Mouse (Mus musculus): Measurements from ENCODE around the gene Avpi1. TPM values are rescaled to one million over a fixed set of nuclear protein-coding genes. Genes with fewer than 3 reads are reported as not detected.
A peak's percentile ranks its signal among the peaks of the same experiment; 100 is the strongest.

Avpi1 gene
- polyA plus RNA-seq, 1 experiment from 2014 or later = 36.4 TPM

- no peaks in the 10 kb centered on the region for H3K27me3 ChIP-seq (replicated peaks)
- ATAC-seq = no peak
- no peaks in the 10 kb centered on the region for H3K9me3 ChIP-seq
- H3K9ac ChIP-seq = no peak overlapping the region
- H3K4me1 ChIP-seq (replicated peaks) = peaks cover 3% of the 10 kb centered on the region; the same call in 1 of the 2 replicates
- no peaks in the 10 kb centered on the region for H3K36me3 ChIP-seq
- H3K4me3 ChIP-seq (replicated peaks) = no peak overlapping the region
- WGBS = 71% methylated on average over 3 of the region's 3 CpGs
- no peak overlapping the region for H3K4me2 ChIP-seq (replicated peaks)
- H3K27ac ChIP-seq = no peak overlapping the region
Measured at GRCm38 (mm10) chr19:42141998-42142397, 13.1 kb upstream of the Avpi1 start.

- no peak for ATAC-seq
- H3K9ac ChIP-seq = no peak overlapping the region
Measured at GRCm38 (mm10) chr19:42139724-42140517, 11.1 kb upstream of the Avpi1 start.

GRCm38 (mm10) chr19:42138517-42139285 is 9.8 kb upstream of the Avpi1 start:
- no peak for ATAC-seq
- WGBS = 82% methylated on average over 15 of the region's 15 CpGs
- Histone ChIP-seq H3K9me3 (no peaks in the 10 kb centered on the region), H3K4me2 (replicated peaks) (no peak overlapping the region), H3K4me1 (replicated peaks) (no peaks in the 10 kb centered on the region), H3K9ac (no peak overlapping the region), H3K27ac (no peak overlapping the region), H3K36me3 (no peaks in the 10 kb centered on the region), H3K4me3 (replicated peaks) (no peak overlapping the region), H3K27me3 (replicated peaks) (no peaks in the 10 kb centered on the region)

More at GRCm38 (mm10) chr19:42139724-42140517, 11.1 kb upstream of the Avpi1 start:
- Histone ChIP-seq H3K27ac (no peak overlapping the region), H3K36me3 (no peaks in the 10 kb centered on the region), H3K9me3 (no peaks in the 10 kb centered on the region), H3K4me1 (replicated peaks) (no peaks in the 10 kb centered on the region), H3K4me3 (replicated peaks) (no peak overlapping the region), H3K4me2 (replicated peaks) (no peak overlapping the region), H3K27me3 (replicated peaks) (no peaks in the 10 kb centered on the region)
- WGBS = 74% methylated on average over 5 of the region's 5 CpGs

GRCm38 (mm10) chr19:42137167-42137672 is 8.4 kb upstream of the Avpi1 start:
- Histone ChIP-seq H3K9ac (no peak overlapping the region), H3K9me3 (no peaks in the 10 kb centered on the region), H3K27me3 (replicated peaks) (no peaks in the 10 kb centered on the region), H3K4me2 (replicated peaks) (no peak overlapping the region), H3K4me1 (replicated peaks) (no peaks in the 10 kb centered on the region), H3K4me3 (replicated peaks) (no peak overlapping the region), H3K27ac (no peak overlapping the region), H3K36me3 (no peaks in the 10 kb centered on the region)
- no peak for ATAC-seq
- 89% methylated on average over 4 of the region's 4 CpGs for WGBS

- Histone ChIP-seq H3K4me3 (replicated peaks) (no peak overlapping the region), H3K9ac (no peak overlapping the region), H3K9me3 (no peaks in the 10 kb centered on the region), H3K27me3 (replicated peaks) (no peaks in the 10 kb centered on the region), H3K36me3 (no peaks in the 10 kb centered on the region), H3K4me1 (replicated peaks) (no peaks in the 10 kb centered on the region), H3K4me2 (replicated peaks) (no peak overlapping the region), H3K27ac (no peak overlapping the region)
- 39% methylated on average over 5 of the region's 5 CpGs for WGBS
- no peak for ATAC-seq
Measured at GRCm38 (mm10) chr19:42136126-42136525, 7.3 kb upstream of the Avpi1 start.

- Histone ChIP-seq H3K4me1 (replicated peaks) (peaks cover 5% of the 10 kb centered on the region; the same call in 1 of the 2 replicates), H3K36me3 (no peaks in the 10 kb centered on the region), H3K4me2 (replicated peaks) (no peak overlapping the region), H3K27me3 (replicated peaks) (no peaks in the 10 kb centered on the region), H3K4me3 (replicated peaks) (no peak overlapping the region), H3K9me3 (no peaks in the 10 kb centered on the region), H3K27ac (no peak overlapping the region), H3K9ac (no peak overlapping the region)
- no peak for ATAC-seq
Measured at GRCm38 (mm10) chr19:42135070-42135469, 6.2 kb upstream of the Avpi1 start.

GRCm38 (mm10) chr19:42131101-42131500 is 2.2 kb upstream of the Avpi1 start:
- Histone ChIP-seq H3K9ac (no peak overlapping the region), H3K4me2 (replicated peaks) (no peak overlapping the region), H3K27ac (no peak overlapping the region), H3K36me3 (no peaks in the 10 kb centered on the region), H3K4me1 (replicated peaks) (peaks cover 23% of the 10 kb centered on the region; the same call in 1 of the 2 replicates), H3K9me3 (no peaks in the 10 kb centered on the region), H3K27me3 (replicated peaks) (no peaks in the 10 kb centered on the region), H3K4me3 (replicated peaks) (no peak overlapping the region)
- 77% methylated on average over 5 of the region's 5 CpGs for WGBS
- no peak for ATAC-seq

- Histone ChIP-seq H3K27me3 (replicated peaks) (no peaks in the 10 kb centered on the region), H3K36me3 (no peaks in the 10 kb centered on the region), H3K4me1 (replicated peaks) (peaks cover 23% of the 10 kb centered on the region; the same call in 1 of the 2 replicates), H3K9me3 (no peaks in the 10 kb centered on the region), H3K4me3 (replicated peaks) (no peak overlapping the region), H3K4me2 (replicated peaks) (no peak overlapping the region), H3K9ac (no peak overlapping the region), H3K27ac (no peak overlapping the region)
- WGBS = 64% methylated on average over 3 of the region's 3 CpGs
- ATAC-seq = no peak
Measured at GRCm38 (mm10) chr19:42130294-42130606, 1.4 kb upstream of the Avpi1 start.

- H3K9me3 ChIP-seq = no peaks in the 10 kb centered on the region
- peak; percentile 13 for ATAC-seq
- WGBS = 44% methylated on average over 14 of the region's 14 CpGs
- peaks cover 2% of the 10 kb centered on the region; the same call in 1 of the 2 replicates for H3K36me3 ChIP-seq
- peaks cover 23% of the 10 kb centered on the region; the same call in 1 of the 2 replicates for H3K4me1 ChIP-seq (replicated peaks)
- no peaks in the 10 kb centered on the region for H3K27me3 ChIP-seq (replicated peaks)
- peak overlapping the region; percentile 74; the same call in 1 of the 2 replicates for H3K9ac ChIP-seq
- H3K4me2 ChIP-seq (replicated peaks) = peak overlapping the region; percentile 88
- peak overlapping the region; percentile 62 for H3K4me3 ChIP-seq (replicated peaks)
- peak overlapping the region; percentile 72 for H3K27ac ChIP-seq
Measured at GRCm38 (mm10) chr19:42129509-42130293, 842 bp upstream of the Avpi1 start.

- H3K4me2 ChIP-seq (replicated peaks) = peak overlapping the region; percentile 88
Measured at GRCm38 (mm10) chr19:42128052-42128740, 663 bp downstream of the Avpi1 start.

GRCm38 (mm10) chr19:42127024-42127423 is 1.8 kb downstream of the Avpi1 start:
- Histone ChIP-seq H3K36me3 (peaks cover 15% of the 10 kb centered on the region), H3K27me3 (replicated peaks) (no peaks in the 10 kb centered on the region), H3K4me3 (replicated peaks) (no peak overlapping the region), H3K9ac (no peak overlapping the region), H3K27ac (no peak overlapping the region), H3K4me2 (replicated peaks) (peak overlapping the region; percentile 88), H3K4me1 (replicated peaks) (peaks cover 23% of the 10 kb centered on the region; the same call in 1 of the 2 replicates), H3K9me3 (no peaks in the 10 kb centered on the region)
- ATAC-seq = no peak
- 60% methylated on average over 5 of the region's 5 CpGs for WGBS

More at GRCm38 (mm10) chr19:42128052-42128740, 663 bp downstream of the Avpi1 start:
- H3K4me3 ChIP-seq (replicated peaks) = peak overlapping the region; percentile 62
- 5% methylated on average over 23 of the region's 23 CpGs for WGBS
- peak overlapping the region; percentile 91 for H3K27ac ChIP-seq
- ATAC-seq = no peak
- peak overlapping the region; percentile 74 for H3K9ac ChIP-seq
- peaks cover 9% of the 10 kb centered on the region for H3K36me3 ChIP-seq
- peaks cover 23% of the 10 kb centered on the region; the same call in 1 of the 2 replicates for H3K4me1 ChIP-seq (replicated peaks)
- H3K27me3 ChIP-seq (replicated peaks) = no peaks in the 10 kb centered on the region
- no peaks in the 10 kb centered on the region for H3K9me3 ChIP-seq

All from intestine, embryonic 15.5 days (tissue).